Mouse (Mus musculus): ENCODE measurements at regions not wholly inside any gene's neighbourhood (a gene's known extent, or its start where the extent isn't known, plus 50 kb on each side); places are given as distances from the start of the nearest gene placed in this dataset.
"Not testable (repeated sequence)": the region's sequence is repeated elsewhere in the genome, so short reads cannot be mapped to it uniquely, and the experiment has no call there.

DNA sequence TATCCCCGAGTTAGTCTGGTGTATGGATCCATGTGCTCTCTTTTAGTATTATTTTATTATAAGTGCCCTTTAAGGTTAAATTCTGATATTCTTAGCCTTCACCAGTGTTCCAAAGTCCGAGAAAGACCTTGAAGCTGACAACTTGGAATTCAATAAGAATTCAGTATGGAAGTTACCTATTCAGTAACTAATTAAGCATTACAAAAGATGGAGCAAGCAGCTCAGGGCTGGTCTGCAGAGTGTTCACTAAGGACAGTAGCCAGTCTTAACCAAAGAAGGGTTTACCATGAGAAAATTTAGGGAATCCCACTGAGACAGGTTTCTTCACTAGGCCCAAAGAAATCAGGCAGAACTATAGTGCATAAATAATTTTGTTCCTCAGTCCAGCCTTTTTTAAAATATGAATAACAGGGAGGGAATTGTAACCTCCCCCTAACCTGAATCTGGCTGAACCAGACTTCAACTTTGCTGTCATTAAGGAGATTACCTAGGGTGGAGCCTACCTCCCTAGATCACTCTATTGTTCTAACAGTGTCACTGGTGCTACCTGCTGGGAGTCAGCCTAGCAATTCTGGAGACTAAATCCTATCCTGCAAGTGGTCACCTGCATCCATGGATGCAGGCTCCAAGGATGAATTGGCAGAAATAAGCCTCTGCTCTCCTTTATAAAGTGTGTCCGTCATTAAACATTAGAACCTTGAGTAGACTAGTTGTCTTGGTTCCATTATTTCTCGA lies 419.4 kb downstream of the Snca start:
- Histone ChIP-seq H3K4me1 (ENCODE audit: control insufficient read depth in 2 of 2, insufficient read depth in 2 of 2, low read length in 2 of 2, poor library complexity in 1 of 2) (peaks cover 9 to 20% of the 10 kb centered on the region in 2 experiments; a peak in 3 of 4 replicates), H3K36me3 (ENCODE audit: control insufficient read depth, insufficient read depth, low read length, poor library complexity, severe bottlenecking) (no peaks in the 10 kb centered on the region), H3K9me3 (ENCODE audit: control insufficient read depth, insufficient read depth, low read depth, low read length) (no peaks in the 10 kb centered on the region), H3K4me3 (ENCODE audit: insufficient read depth in 1 of 2, low read depth in 1 of 2, low read length in 2 of 2, poor library complexity in 1 of 2, severe bottlenecking in 1 of 2) (peak overlapping the region in 1 of 2 experiments; percentile 3; a peak in 1 of 4 replicates), H3K9ac (ENCODE audit: insufficient read depth, low read depth, low read length, poor library complexity, severe bottlenecking) (no peak overlapping the region), H3K27ac (ENCODE audit: insufficient read depth, low read depth, low read length, poor library complexity, severe bottlenecking) (peak overlapping the region; percentile 98)
- in situ Hi-C loops (cut with MboI; ENCODE audit: low sequenced_read_pairs in 2 of 2, unreplicated experiment in 2 of 2) = no loop called here
- TF ChIP-seq MAFK (IDR thresholded peaks at IDR 0.05; ENCODE audit: insufficient read depth, low read depth, low read length) = no peak
- TF ChIP-seq CHD2 (IDR thresholded peaks at IDR 0.05; ENCODE audit: low read depth, low read length) = 0 out of 2 replicates have a peak, but pooled peaks have one; percentile 19
- DNase-seq (ENCODE audit: low read depth, low spot score) = peak; percentile 47

- TF ChIP-seq CHD2 (IDR thresholded peaks at IDR 0.05; ENCODE audit: low read depth, low read length) = peak; percentile 67
- no peak for TF ChIP-seq HCFC1 (IDR thresholded peaks at IDR 0.05; ENCODE audit: borderline replicate concordance, insufficient read depth, low read length)
- in situ Hi-C loops (cut with MboI; ENCODE audit: low sequenced_read_pairs in 2 of 2, unreplicated experiment in 2 of 2) = no loop called here
- peak; percentile 42 for DNase-seq (ENCODE audit: low read depth, low spot score)
- Histone ChIP-seq H3K36me3 (ENCODE audit: control insufficient read depth, insufficient read depth, low read length, poor library complexity, severe bottlenecking) (no peaks in the 10 kb centered on the region), H3K4me1 (ENCODE audit: control insufficient read depth in 2 of 2, insufficient read depth in 2 of 2, low read length in 2 of 2, poor library complexity in 1 of 2) (peaks cover 9 to 20% of the 10 kb centered on the region in 2 experiments; a peak in 3 of 4 replicates), H3K4me3 (ENCODE audit: insufficient read depth in 1 of 2, low read depth in 1 of 2, low read length in 2 of 2, poor library complexity in 1 of 2, severe bottlenecking in 1 of 2) (peak overlapping the region in 1 of 2 experiments; percentile 13; a peak in 1 of 4 replicates), H3K9me3 (ENCODE audit: control insufficient read depth, insufficient read depth, low read depth, low read length) (no peaks in the 10 kb centered on the region), H3K27ac (ENCODE audit: insufficient read depth, low read depth, low read length, poor library complexity, severe bottlenecking) (peak overlapping the region; percentile 94; the same call in 1 of the 2 replicates), H3K9ac (ENCODE audit: insufficient read depth, low read depth, low read length, poor library complexity, severe bottlenecking) (no peak overlapping the region)
Measured at GRCm38 (mm10) chr6:60409094-60409493, 420.6 kb downstream of the Snca start.

DNA sequence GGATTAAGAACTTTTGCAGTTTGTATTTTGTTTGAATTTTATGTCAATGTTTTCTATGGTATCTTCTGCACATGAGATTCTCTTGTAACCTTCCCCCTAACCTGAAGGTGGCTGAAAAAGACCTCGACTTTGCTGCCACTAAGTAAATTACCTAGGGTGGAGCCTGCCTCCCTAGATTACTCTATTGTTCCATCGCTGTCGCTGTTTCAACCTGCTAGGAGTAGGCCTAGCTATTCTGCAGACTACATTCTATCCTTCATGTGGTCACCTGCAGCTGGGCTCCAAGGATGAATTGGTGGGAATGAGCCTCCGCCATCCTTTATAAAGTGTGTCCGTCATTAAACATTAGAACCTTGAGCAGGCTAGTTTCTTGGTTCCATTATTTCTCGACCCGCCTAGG lies 422.8 kb downstream of the Snca start:
- Histone ChIP-seq H3K4me3 (ENCODE audit: insufficient read depth in 1 of 2, low read depth in 1 of 2, low read length in 2 of 2, poor library complexity in 1 of 2, severe bottlenecking in 1 of 2) (peak overlapping the region; percentile 37 to 42; a peak in 3 of 4 replicates), H3K4me1 (ENCODE audit: control insufficient read depth in 2 of 2, insufficient read depth in 2 of 2, low read length in 2 of 2, poor library complexity in 1 of 2) (peaks cover 9 to 17% of the 10 kb centered on the region in 2 experiments; a peak in 3 of 4 replicates), H3K27ac (ENCODE audit: insufficient read depth, low read depth, low read length, poor library complexity, severe bottlenecking) (peak overlapping the region; percentile 83; the same call in 1 of the 2 replicates), H3K36me3 (ENCODE audit: control insufficient read depth, insufficient read depth, low read length, poor library complexity, severe bottlenecking) (no peaks in the 10 kb centered on the region), H3K9me3 (ENCODE audit: control insufficient read depth, insufficient read depth, low read depth, low read length) (no peaks in the 10 kb centered on the region), H3K9ac (ENCODE audit: insufficient read depth, low read depth, low read length, poor library complexity, severe bottlenecking) (peak overlapping the region; percentile 71)
- in situ Hi-C loops (cut with MboI; ENCODE audit: low sequenced_read_pairs in 2 of 2, unreplicated experiment in 2 of 2) = no loop called here
- peak; percentile 22 for DNase-seq (ENCODE audit: low read depth, low spot score)
- no peak for TF ChIP-seq HCFC1 (IDR thresholded peaks at IDR 0.05; ENCODE audit: borderline replicate concordance, insufficient read depth, low read length)
- no peak for TF ChIP-seq CHD2 (IDR thresholded peaks at IDR 0.05; ENCODE audit: low read depth, low read length)
- TF ChIP-seq ZNF384 (IDR thresholded peaks at IDR 0.05; ENCODE audit: low read depth, low read length) = no peak
- no peak for TF ChIP-seq MAFK (IDR thresholded peaks at IDR 0.05; ENCODE audit: insufficient read depth, low read depth, low read length)
- no peak for TF ChIP-seq ZC3H11A (IDR thresholded peaks at IDR 0.05; ENCODE audit: borderline replicate concordance, low read depth, low read length)

DNA sequence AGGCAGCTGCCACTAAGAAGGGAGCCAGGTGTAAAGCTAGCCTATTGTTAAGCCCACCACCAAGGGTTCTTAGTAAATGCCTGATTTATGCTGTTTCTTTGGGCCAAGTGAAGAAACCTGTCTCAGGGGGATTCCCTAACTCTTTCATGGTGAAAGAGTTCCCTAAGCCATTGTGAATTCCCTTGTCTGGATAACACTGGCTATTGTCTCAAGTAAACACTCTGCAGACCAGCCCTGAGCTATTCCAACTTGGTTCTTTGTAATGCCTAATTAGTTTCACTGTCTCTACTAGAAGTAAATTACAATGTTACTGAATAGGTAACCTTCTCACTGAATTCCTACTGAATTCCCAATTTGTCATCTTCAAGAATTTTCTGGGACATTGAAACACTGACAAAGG lies 465.7 kb downstream of the Snca start:
- in situ Hi-C loops (cut with MboI; ENCODE audit: low sequenced_read_pairs in 2 of 2, unreplicated experiment in 2 of 2); H3K27ac ChIP-seq (ENCODE audit: insufficient read depth, low read depth, low read length, poor library complexity, severe bottlenecking); H3K9me3 ChIP-seq (ENCODE audit: control insufficient read depth, insufficient read depth, low read depth, low read length); H3K4me1 ChIP-seq (ENCODE audit: control insufficient read depth in 2 of 2, insufficient read depth in 2 of 2, low read length in 2 of 2, poor library complexity in 1 of 2); H3K9ac ChIP-seq (ENCODE audit: insufficient read depth, low read depth, low read length, poor library complexity, severe bottlenecking); H3K4me3 ChIP-seq (ENCODE audit: insufficient read depth in 1 of 2, low read depth in 1 of 2, low read length in 2 of 2, poor library complexity in 1 of 2, severe bottlenecking in 1 of 2); H3K36me3 ChIP-seq (ENCODE audit: control insufficient read depth, insufficient read depth, low read length, poor library complexity, severe bottlenecking): not testable (repeated sequence)
- peak; percentile 60 for DNase-seq (ENCODE audit: low read depth, low spot score)
- TF ChIP-seq CHD2 (IDR thresholded peaks at IDR 0.05; ENCODE audit: low read depth, low read length) = peak; percentile 36; the same call in 1 of the 2 replicates

DNA sequence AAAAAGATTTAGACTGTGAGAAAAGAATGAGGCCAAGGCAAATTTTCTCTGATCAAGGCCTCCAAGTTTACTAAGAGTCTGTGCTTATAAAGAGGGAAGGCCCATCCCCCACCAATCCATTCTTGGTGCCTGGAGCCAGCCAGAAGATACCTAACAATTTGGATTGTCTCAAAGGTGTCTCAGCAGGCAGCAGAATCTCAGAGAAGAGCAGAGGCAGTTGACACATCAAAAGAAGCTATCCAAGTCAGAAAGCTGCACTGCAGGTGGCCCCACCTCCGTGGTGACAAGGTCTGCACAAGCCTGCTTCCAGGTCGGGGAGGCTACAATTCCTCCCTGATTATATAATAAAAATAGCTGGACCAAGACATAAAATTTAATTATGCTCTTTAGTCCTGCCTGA lies 484.2 kb downstream of the Snca start:
- peak; percentile 13 for DNase-seq (ENCODE audit: low read depth, low spot score)
- Histone ChIP-seq H3K9me3 (ENCODE audit: control insufficient read depth, insufficient read depth, low read depth, low read length) (peaks cover 10% of the 10 kb centered on the region), H3K9ac (ENCODE audit: insufficient read depth, low read depth, low read length, poor library complexity, severe bottlenecking) (no peak overlapping the region), H3K4me3 (ENCODE audit: insufficient read depth in 1 of 2, low read depth in 1 of 2, low read length in 2 of 2, poor library complexity in 1 of 2, severe bottlenecking in 1 of 2) (no peak overlapping the region), H3K27ac (ENCODE audit: insufficient read depth, low read depth, low read length, poor library complexity, severe bottlenecking) (no peak overlapping the region; the same call in 1 of the 2 replicates), H3K36me3 (ENCODE audit: control insufficient read depth, insufficient read depth, low read length, poor library complexity, severe bottlenecking) (no peaks in the 10 kb centered on the region), H3K4me1 (ENCODE audit: control insufficient read depth in 2 of 2, insufficient read depth in 2 of 2, low read length in 2 of 2, poor library complexity in 1 of 2) (no peaks in the 10 kb centered on the region)
- in situ Hi-C loops (cut with MboI; ENCODE audit: low sequenced_read_pairs in 2 of 2, unreplicated experiment in 2 of 2) = no loop called here
- no peak for TF ChIP-seq CHD2 (IDR thresholded peaks at IDR 0.05; ENCODE audit: low read depth, low read length)
- no peak for TF ChIP-seq ZNF384 (IDR thresholded peaks at IDR 0.05; ENCODE audit: low read depth, low read length)
- TF ChIP-seq MAFK (IDR thresholded peaks at IDR 0.05; ENCODE audit: insufficient read depth, low read depth, low read length) = no peak
- no peak for TF ChIP-seq HCFC1 (IDR thresholded peaks at IDR 0.05; ENCODE audit: borderline replicate concordance, insufficient read depth, low read length)
- TF ChIP-seq ZC3H11A (IDR thresholded peaks at IDR 0.05; ENCODE audit: borderline replicate concordance, low read depth, low read length) = no peak
